Mouse (Mus musculus) erythroblast, embryonic 14.5 days (primary cell): ENCODE data around the gene Styxl1. TPM values are rescaled to one million over a fixed set of nuclear protein-coding genes. Genes with fewer than 3 reads are reported as not detected.

Experiments
- H3K27me3 ChIP-seq: 2 replicates; pipeline ENCODE4 v1.6.1; 2012; ENCODE audit warnings: inconsistent platforms; ENCODE audit not compliant: control insufficient read depth
- H3K36me3 ChIP-seq: 2 replicates; pipeline ENCODE4 v1.6.1; 2012; ENCODE audit warnings: mild to moderate bottlenecking, inconsistent platforms; ENCODE audit not compliant: control insufficient read depth
- H3K4me1 ChIP-seq: 2 replicates; pipeline ENCODE4 v1.6.1; 2012; ENCODE audit warnings: inconsistent platforms; ENCODE audit not compliant: control insufficient read depth
- H3K4me3 ChIP-seq: replicated peaks from 2 replicates; pipeline ENCODE3; 2012; ENCODE audit warnings: moderate library complexity, mild to moderate bottlenecking, inconsistent platforms
- H3K9me3 ChIP-seq: 2 replicates; pipeline ENCODE4 v1.6.1; 2012; ENCODE audit warnings: low read length, inconsistent platforms, mixed read lengths; ENCODE audit not compliant: control insufficient read depth
- GATA1 ChIP-seq: IDR thresholded peaks from 2 replicates; pipeline ENCODE4 v1.6.1; 2012; ENCODE audit warnings: low read length, inconsistent platforms, mixed read lengths
- TAL1 ChIP-seq: IDR thresholded peaks from 3 replicates; pipeline ENCODE4 v1.6.1; 2012; ENCODE audit warnings: low read length, inconsistent platforms, mixed read lengths
- polyA plus RNA-seq: library from polyadenylated mRNA; stranded (reverse); fragments of >175 nt; gene quantifications from 2 replicates; pipeline ENCODE4 v1.2.3, GENCODE M21; 2012

Styxl1 gene
- polyA plus RNA-seq, 1 experiment = not detected

- peaks cover 20% of the 10 kb centered on the region for H3K36me3 ChIP-seq
Observed at GRCm38 (mm10) chr5:135724536-135725322, 53.5 kb downstream of the Styxl1 start.

GRCm38 (mm10) chr5:135723165-135723751 lies 54.9 kb downstream of the Styxl1 start:
- Histone ChIP-seq H3K4me3 (no peak overlapping the region), H3K4me1 (no peaks in the 10 kb centered on the region), H3K9me3 (no peaks in the 10 kb centered on the region), H3K27me3 (no peaks in the 10 kb centered on the region), H3K36me3 (peaks cover 15% of the 10 kb centered on the region)
- TF ChIP-seq TAL1 (no peak), GATA1 (no peak)

More at GRCm38 (mm10) chr5:135724536-135725322, 53.5 kb downstream of the Styxl1 start:
- TF ChIP-seq GATA1 = no peak
- no peak for TF ChIP-seq TAL1
- H3K4me3 ChIP-seq = no peak overlapping the region
- no peaks in the 10 kb centered on the region for H3K27me3 ChIP-seq
- no peaks in the 10 kb centered on the region for H3K4me1 ChIP-seq
- no peaks in the 10 kb centered on the region for H3K9me3 ChIP-seq

GRCm38 (mm10) chr5:135722121-135722520 lies 56.1 kb downstream of the Styxl1 start:
- Histone ChIP-seq H3K9me3 (no peaks in the 10 kb centered on the region), H3K27me3 (no peaks in the 10 kb centered on the region), H3K36me3 (peaks cover 14% of the 10 kb centered on the region), H3K4me1 (no peaks in the 10 kb centered on the region), H3K4me3 (no peak overlapping the region)
- no peak for TF ChIP-seq TAL1
- no peak for TF ChIP-seq GATA1

GRCm38 (mm10) chr5:135721076-135721475 lies 57.1 kb downstream of the Styxl1 start:
- Histone ChIP-seq H3K27me3 (no peaks in the 10 kb centered on the region), H3K9me3 (no peaks in the 10 kb centered on the region), H3K36me3 (peaks cover 24% of the 10 kb centered on the region), H3K4me1 (no peaks in the 10 kb centered on the region), H3K4me3 (no peak overlapping the region)
- TF ChIP-seq GATA1 = no peak
- no peak for TF ChIP-seq TAL1

GRCm38 (mm10) chr5:135720121-135720520 lies 58.1 kb downstream of the Styxl1 start:
- no peak overlapping the region for H3K4me3 ChIP-seq
- H3K4me1 ChIP-seq = no peaks in the 10 kb centered on the region
- no peaks in the 10 kb centered on the region for H3K27me3 ChIP-seq
- H3K36me3 ChIP-seq = peaks cover 28% of the 10 kb centered on the region
- H3K9me3 ChIP-seq = no peaks in the 10 kb centered on the region
- TF ChIP-seq TAL1 = no peak
- TF ChIP-seq GATA1 = no peak

- Histone ChIP-seq H3K4me3 (no peak overlapping the region), H3K27me3 (no peaks in the 10 kb centered on the region), H3K4me1 (no peaks in the 10 kb centered on the region), H3K9me3 (no peaks in the 10 kb centered on the region), H3K36me3 (peaks cover 28% of the 10 kb centered on the region)
- TF ChIP-seq GATA1 (no peak), TAL1 (no peak)
Observed at GRCm38 (mm10) chr5:135719586-135720120, 58.5 kb downstream of the Styxl1 start.

GRCm38 (mm10) chr5:135715624-135716023 lies 62.6 kb downstream of the Styxl1 start:
- peaks cover 28% of the 10 kb centered on the region for H3K36me3 ChIP-seq
- H3K9me3 ChIP-seq = no peaks in the 10 kb centered on the region
- H3K4me1 ChIP-seq = peaks cover 23% of the 10 kb centered on the region
- H3K27me3 ChIP-seq = no peaks in the 10 kb centered on the region
- no peak overlapping the region for H3K4me3 ChIP-seq
- TF ChIP-seq TAL1 (no peak), GATA1 (no peak)

- H3K4me3 ChIP-seq = no peak overlapping the region
- TF ChIP-seq TAL1 (no peak), GATA1 (no peak)
- H3K4me1 ChIP-seq = peaks cover 23% of the 10 kb centered on the region
- no peaks in the 10 kb centered on the region for H3K9me3 ChIP-seq
- peaks cover 20% of the 10 kb centered on the region for H3K36me3 ChIP-seq
- H3K27me3 ChIP-seq = no peaks in the 10 kb centered on the region
Observed at GRCm38 (mm10) chr5:135713441-135714218, 64.6 kb downstream of the Styxl1 start.

- no peak overlapping the region for H3K4me3 ChIP-seq
- no peaks in the 10 kb centered on the region for H3K27me3 ChIP-seq
- H3K4me1 ChIP-seq = peaks cover 25% of the 10 kb centered on the region
- no peak for TF ChIP-seq TAL1
- no peak for TF ChIP-seq GATA1
- H3K9me3 ChIP-seq = no peaks in the 10 kb centered on the region
- peaks cover 20% of the 10 kb centered on the region for H3K36me3 ChIP-seq
Observed at GRCm38 (mm10) chr5:135712803-135713202, 65.4 kb downstream of the Styxl1 start.
